Mouse (Mus musculus) liver, embryonic 15.5 days (tissue): ENCODE measurements around the gene Rab31. TPM values are rescaled to one million over a fixed set of nuclear protein-coding genes. Genes with fewer than 3 reads are reported as not detected.

Experiments
- ATAC-seq: fragments of 200-750 bp; cut with Nextera tagmentation; 2 replicates; pipeline ENCODE4 v1.8.0; 2017; ENCODE audit warnings: moderate number of reproducible peaks, mild to moderate bottlenecking, moderate library complexity; ENCODE audit not compliant: insufficient read depth
- H3K27ac ChIP-seq: fragments of 300-500 bp; sonication (generic); replicated peaks from 2 replicates; pipeline ENCODE4 v1.5.1; 2015; ENCODE audit warnings: mild to moderate bottlenecking, inconsistent platforms
- H3K27me3 ChIP-seq: fragments of 300-500 bp; sonication (generic); 2 replicates; pipeline ENCODE4 v1.6.1; 2015; ENCODE audit warnings: mild to moderate bottlenecking, inconsistent platforms
- H3K36me3 ChIP-seq: fragments of 300-500 bp; sonication (generic); replicated peaks from 2 replicates; pipeline ENCODE4 v1.6.1; 2015; ENCODE audit warnings: moderate library complexity, mild to moderate bottlenecking, inconsistent platforms
- H3K4me1 ChIP-seq: fragments of 300-500 bp; sonication (generic); replicated peaks from 2 replicates; pipeline ENCODE4 v1.6.1; 2015; ENCODE audit warnings: inconsistent platforms
- H3K4me2 ChIP-seq: fragments of 300-500 bp; sonication (generic); 2 replicates; pipeline ENCODE4 v1.6.1; 2015; ENCODE audit warnings: moderate library complexity, mild to moderate bottlenecking, inconsistent platforms
- H3K4me3 ChIP-seq: fragments of 300-500 bp; sonication (generic); replicated peaks from 2 replicates; pipeline ENCODE4 v1.5.1; 2015; ENCODE audit warnings: mild to moderate bottlenecking, inconsistent platforms
- H3K9ac ChIP-seq: fragments of 300-500 bp; sonication (generic); 2 replicates; pipeline ENCODE4 v1.6.1; 2015; ENCODE audit warnings: moderate library complexity, mild to moderate bottlenecking, inconsistent platforms
- H3K9me3 ChIP-seq: fragments of 300-500 bp; sonication (generic); replicated peaks from 2 replicates; pipeline ENCODE4 v1.6.1; 2016; ENCODE audit warnings: inconsistent platforms
- WGBS: fragments of 180-500 bp; shearing (Covaris S2); methylation state at CpG from one replicate; pipeline ENCODE4 v1.1.7; 2015; ENCODE audit warnings: mixed read lengths; ENCODE audit not compliant: insufficient replicate concordance; 5-methylcytosine and 5-hydroxymethylcytosine counted together
- polyA plus RNA-seq: library from polyadenylated mRNA; unstranded; fragments of >200 nt; fragmentation: Nextera tagmentation; extraction: Ambion mirVana; gene quantifications from 2 replicates; pipeline ENCODE4 v1.2.1, GENCODE M21; 2015

Gene Rab31
- polyA plus RNA-seq, 1 experiment from 2014 or later, result 6.1 TPM

GRCm38 (mm10) chr17:65782551-65783141 is 10.1 kb upstream of the Rab31 start, which contains the start of gene Ppp4r1:
TSS of gene Ppp4r1 (plus strand) at chr17:65782573.
- peak; percentile 81 for ATAC-seq
- H3K36me3 ChIP-seq, result no peaks in the 10 kb centered on the region
- WGBS, result under 1% methylated on average over 77 of the region's 81 CpGs
- peak within 1 kb of the TSS; percentile 94 for H3K4me2 ChIP-seq
- no peaks in the 10 kb centered on the region for H3K9me3 ChIP-seq
- H3K27me3 ChIP-seq, result peaks cover 19% of the 10 kb centered on the region
- H3K4me1 ChIP-seq, result peaks cover 38% of the 10 kb centered on the region
- peak within 1 kb of the TSS; percentile 89 for H3K27ac ChIP-seq
- H3K4me3 ChIP-seq, result peak within 1 kb of the TSS; percentile 81
- H3K9ac ChIP-seq, result peak within 1 kb of the TSS; percentile 85

- Histone ChIP-seq H3K4me3 (no peak overlapping the region), H3K27me3 (peaks cover 19% of the 10 kb centered on the region), H3K9ac (no peak overlapping the region), H3K4me1 (peaks cover 28% of the 10 kb centered on the region), H3K27ac (no peak overlapping the region), H3K9me3 (no peaks in the 10 kb centered on the region), H3K36me3 (no peaks in the 10 kb centered on the region), H3K4me2 (no peak overlapping the region)
- 69% methylated on average over 2 of the region's 2 CpGs for WGBS
- no peak for ATAC-seq
These were observed 8.4 kb upstream of the Rab31 start for GRCm38 (mm10) chr17:65780970-65781369.

- no peaks in the 10 kb centered on the region for H3K9me3 ChIP-seq
- no peak overlapping the region for H3K4me2 ChIP-seq
- WGBS, result 73% methylated on average over 4 of the region's 4 CpGs
- ATAC-seq, result no peak
- no peak overlapping the region for H3K9ac ChIP-seq
- H3K4me3 ChIP-seq, result no peak overlapping the region
- no peaks in the 10 kb centered on the region for H3K36me3 ChIP-seq
- peaks cover 40% of the 10 kb centered on the region for H3K27me3 ChIP-seq
- peaks cover 20% of the 10 kb centered on the region for H3K4me1 ChIP-seq
- H3K27ac ChIP-seq, result no peak overlapping the region
These were observed 4.9 kb upstream of the Rab31 start for GRCm38 (mm10) chr17:65777461-65777860.

- no peak overlapping the region for H3K27ac ChIP-seq
These were observed 3.7 kb upstream of the Rab31 start for GRCm38 (mm10) chr17:65776228-65776627.

GRCm38 (mm10) chr17:65774439-65774838 is 1.9 kb upstream of the Rab31 start:
- Histone ChIP-seq H3K4me3 (no peak overlapping the region), H3K4me2 (no peak overlapping the region), H3K36me3 (no peaks in the 10 kb centered on the region), H3K4me1 (peaks cover 25% of the 10 kb centered on the region), H3K27me3 (peaks cover 54% of the 10 kb centered on the region), H3K27ac (no peak overlapping the region), H3K9me3 (no peaks in the 10 kb centered on the region), H3K9ac (no peak overlapping the region)
- ATAC-seq, result no peak
- WGBS, result 49% methylated on average over 7 of the region's 7 CpGs

More at GRCm38 (mm10) chr17:65776228-65776627, 3.7 kb upstream of the Rab31 start:
- no peak overlapping the region for H3K9ac ChIP-seq
- peaks cover 22% of the 10 kb centered on the region for H3K4me1 ChIP-seq
- H3K4me2 ChIP-seq, result no peak overlapping the region
- H3K9me3 ChIP-seq, result no peaks in the 10 kb centered on the region
- WGBS, result 39% methylated on average over 1 of the region's 1 CpGs
- H3K36me3 ChIP-seq, result no peaks in the 10 kb centered on the region
- ATAC-seq, result no peak
- peaks cover 42% of the 10 kb centered on the region for H3K27me3 ChIP-seq
- no peak overlapping the region for H3K4me3 ChIP-seq

GRCm38 (mm10) chr17:65773617-65774016 is 1.1 kb upstream of the Rab31 start:
- WGBS, result 47% methylated on average over 4 of the region's 4 CpGs
- no peak overlapping the region for H3K27ac ChIP-seq
- no peak overlapping the region for H3K9ac ChIP-seq
- no peak overlapping the region for H3K4me2 ChIP-seq
- ATAC-seq, result no peak
- no peak overlapping the region for H3K4me3 ChIP-seq
- peaks cover 28% of the 10 kb centered on the region for H3K4me1 ChIP-seq
- H3K27me3 ChIP-seq, result peaks cover 60% of the 10 kb centered on the region
- H3K9me3 ChIP-seq, result no peaks in the 10 kb centered on the region
- H3K36me3 ChIP-seq, result no peaks in the 10 kb centered on the region

DNA sequence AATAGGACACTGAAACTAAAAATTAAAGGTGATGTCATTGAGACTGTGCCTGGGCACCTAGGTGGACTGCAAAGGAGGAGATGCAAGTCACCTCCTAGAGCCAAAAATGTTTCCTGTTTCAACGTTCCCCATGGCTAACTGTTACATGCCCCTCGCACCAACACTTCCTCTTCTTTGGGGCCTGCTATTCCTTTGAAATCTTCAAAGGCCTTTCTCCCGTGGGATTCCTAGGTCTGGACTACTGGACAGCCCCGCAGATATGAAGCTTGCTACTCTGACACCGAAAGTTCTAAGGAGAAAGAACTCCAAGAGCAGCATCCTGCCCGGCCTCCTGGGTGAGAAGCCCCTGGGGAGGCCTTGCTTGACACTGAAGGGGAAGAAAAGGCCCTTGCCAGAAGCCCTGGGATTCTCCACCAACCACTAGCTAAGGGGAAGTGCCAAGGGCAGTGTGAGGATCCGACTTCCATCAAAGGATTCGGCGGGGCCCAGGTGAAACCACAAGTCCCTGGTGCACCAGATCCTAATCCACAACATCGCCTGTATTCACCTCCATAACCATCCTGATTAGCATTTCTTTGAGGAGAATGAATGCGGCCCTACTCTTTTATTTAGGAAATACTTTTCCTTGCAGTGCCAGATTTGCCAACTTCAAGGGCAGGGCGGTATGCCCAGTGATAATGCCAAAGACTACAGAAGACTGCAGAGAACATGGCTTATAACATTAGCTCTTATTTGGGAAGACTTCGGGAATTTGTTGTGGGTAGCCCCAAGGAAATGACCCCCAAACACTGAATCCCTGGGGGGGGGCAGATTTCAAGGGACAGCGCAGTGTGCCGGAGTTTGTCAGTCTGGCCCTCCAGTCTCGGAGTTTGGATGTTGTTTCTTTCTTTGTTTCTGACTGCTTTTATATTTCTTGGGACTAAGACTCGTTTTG is 1.3 kb downstream of the Rab31 start:
- Histone ChIP-seq H3K27ac (no peak overlapping the region; the same call in 1 of the 2 replicates), H3K9me3 (no peaks in the 10 kb centered on the region), H3K27me3 (peaks cover 60% of the 10 kb centered on the region), H3K9ac (no peak overlapping the region), H3K4me1 (peaks cover 35% of the 10 kb centered on the region), H3K4me2 (peak overlapping the region; percentile 73), H3K36me3 (no peaks in the 10 kb centered on the region), H3K4me3 (peak overlapping the region; percentile 57)
- WGBS, result 23% methylated on average over 17 of the region's 17 CpGs
- no peak for ATAC-seq

- ATAC-seq, result no peak
- no peak overlapping the region for H3K9ac ChIP-seq
- WGBS, result 73% methylated on average over 5 of the region's 5 CpGs
- H3K4me3 ChIP-seq, result no peak overlapping the region
- peaks cover 44% of the 10 kb centered on the region for H3K27me3 ChIP-seq
- no peaks in the 10 kb centered on the region for H3K36me3 ChIP-seq
- peaks cover 28% of the 10 kb centered on the region for H3K4me1 ChIP-seq
- no peak overlapping the region for H3K27ac ChIP-seq
- H3K9me3 ChIP-seq, result no peaks in the 10 kb centered on the region
- no peak overlapping the region for H3K4me2 ChIP-seq
These were observed 4.1 kb downstream of the Rab31 start for GRCm38 (mm10) chr17:65768486-65768885.

- no peaks in the 10 kb centered on the region for H3K36me3 ChIP-seq
- no peak overlapping the region for H3K4me3 ChIP-seq
- H3K9me3 ChIP-seq, result no peaks in the 10 kb centered on the region
- H3K4me1 ChIP-seq, result peaks cover 7% of the 10 kb centered on the region
- no peak for ATAC-seq
- no peaks in the 10 kb centered on the region for H3K27me3 ChIP-seq
- no peak overlapping the region for H3K9ac ChIP-seq
- H3K4me2 ChIP-seq, result no peak overlapping the region
- WGBS, result 85% methylated on average over 14 of the region's 14 CpGs
- H3K27ac ChIP-seq, result no peak overlapping the region
These were observed 9.3 kb downstream of the Rab31 start for GRCm38 (mm10) chr17:65763221-65763620.

- Histone ChIP-seq H3K27ac (no peak overlapping the region), H3K4me2 (no peak overlapping the region), H3K4me1 (no peaks in the 10 kb centered on the region), H3K4me3 (no peak overlapping the region), H3K9me3 (no peaks in the 10 kb centered on the region), H3K36me3 (no peaks in the 10 kb centered on the region), H3K9ac (no peak overlapping the region), H3K27me3 (no peaks in the 10 kb centered on the region)
- 80% methylated on average over 6 of the region's 6 CpGs for WGBS
- no peak for ATAC-seq
These were observed 15.4 kb downstream of the Rab31 start for GRCm38 (mm10) chr17:65757150-65757549.

DNA sequence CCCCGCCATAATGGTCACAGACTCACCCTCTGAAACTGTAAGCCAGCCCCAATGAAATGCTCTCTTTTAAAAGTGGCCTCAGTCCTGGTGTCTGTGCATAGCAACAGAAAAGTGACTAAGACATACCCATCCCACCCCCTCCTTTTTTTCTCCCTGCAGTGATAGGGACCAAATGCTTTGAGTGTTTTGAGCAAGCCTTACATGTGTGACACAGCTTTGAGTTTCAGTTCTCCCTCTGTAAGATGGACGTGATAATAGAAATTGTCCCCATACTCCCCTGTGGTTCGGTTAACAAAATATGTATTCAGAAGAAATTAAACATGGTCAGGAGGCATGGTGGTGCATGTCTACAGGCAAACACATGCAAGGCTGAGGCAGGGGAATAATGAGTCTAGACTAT is 16.7 kb downstream of the Rab31 start:
- WGBS, result 81% methylated on average over 3 of the region's 3 CpGs
- Histone ChIP-seq H3K9ac (no peak overlapping the region), H3K36me3 (no peaks in the 10 kb centered on the region), H3K4me2 (no peak overlapping the region), H3K4me3 (no peak overlapping the region), H3K27ac (no peak overlapping the region), H3K27me3 (no peaks in the 10 kb centered on the region), H3K4me1 (no peaks in the 10 kb centered on the region), H3K9me3 (no peaks in the 10 kb centered on the region)
- no peak for ATAC-seq
